Mouse (Mus musculus) brain, embryonic 18.5 days (tissue): ENCODE data around the gene Adarb2.

Source experiments
- DNase-seq: peaks from one replicate; pipeline ENCODE4 v3.0.0-alpha.2; 2012; ENCODE audit warnings: low read depth, low spot score

Adarb2 gene

DNA sequence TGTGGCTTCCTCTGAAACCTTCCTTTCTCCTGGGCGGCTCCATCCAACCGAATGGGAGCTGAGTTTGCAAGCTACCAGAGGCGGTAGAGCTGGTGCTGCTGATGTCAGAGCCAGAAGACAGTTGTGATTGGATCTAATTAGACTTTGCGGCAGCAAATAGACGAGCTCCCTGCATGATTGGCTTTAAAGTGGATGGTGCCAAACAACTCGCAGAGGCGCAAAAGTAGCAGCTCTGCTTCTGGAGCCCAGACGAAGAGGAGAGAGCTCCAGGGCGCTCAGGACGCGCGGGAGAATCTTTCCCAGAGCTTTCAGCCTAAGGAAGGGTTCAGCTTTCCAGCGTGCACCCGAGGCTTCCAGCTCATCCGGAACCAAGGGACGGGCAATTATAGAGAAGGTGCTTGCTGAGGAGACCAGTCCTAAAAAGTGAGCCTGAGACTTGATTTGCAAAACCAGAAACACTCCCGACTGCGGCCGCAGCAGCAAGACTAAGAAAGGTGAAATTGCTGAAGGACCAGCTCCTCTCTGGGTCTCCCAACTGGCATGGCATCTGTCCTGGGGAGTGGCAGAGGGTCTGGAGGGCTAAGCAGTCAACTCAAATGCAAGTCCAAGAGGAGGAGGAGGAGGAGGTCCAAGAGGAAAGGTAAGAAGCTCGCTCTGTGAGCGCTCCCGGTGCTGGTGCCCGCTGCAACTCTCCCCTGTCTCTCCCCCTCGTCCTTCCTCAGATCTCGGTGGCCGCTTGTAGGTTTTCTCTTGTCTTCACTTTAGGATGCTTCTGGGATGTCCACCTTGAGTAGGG, at the start of gene Adarb2:
Gene Adarb2, plus strand, starts transcription at position 186 of the 796 bp plus-strand sequence.
- DNase-seq = peak; percentile 76

GRCm38 (mm10) chr13:8173800-8174199, 28.9 kb upstream of the Adarb2 start:
- peak; percentile 18 for DNase-seq

- DNase-seq = no peak
These were observed 10.7 kb upstream of the Adarb2 start for GRCm38 (mm10) chr13:8191977-8192376.

- DNase-seq = no peak
These were observed 3.3 kb upstream of the Adarb2 start for GRCm38 (mm10) chr13:8199186-8199880.

DNA sequence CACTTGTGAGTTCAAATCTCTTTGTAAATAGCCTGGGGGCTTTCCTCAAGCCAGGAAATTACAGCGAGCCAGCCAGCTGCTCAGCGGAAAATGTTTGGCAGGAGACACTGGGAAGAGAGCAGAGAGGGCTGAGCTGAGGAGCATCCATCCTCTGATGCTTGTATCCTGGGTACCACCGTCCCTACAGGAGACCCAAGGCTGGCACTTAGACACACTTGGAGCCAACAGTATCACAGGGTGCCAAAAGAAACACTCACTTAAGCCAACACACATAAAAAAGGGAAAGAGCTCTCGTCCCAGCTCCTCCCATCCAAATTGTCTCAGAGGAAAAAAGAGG, 779 bp downstream of the Adarb2 start:
- no peak for DNase-seq

- no peak for DNase-seq
These were observed 4.7 kb downstream of the Adarb2 start for GRCm38 (mm10) chr13:8207337-8207736.

- DNase-seq = no peak
These were observed 8.1 kb downstream of the Adarb2 start for GRCm38 (mm10) chr13:8210776-8211175.

DNA sequence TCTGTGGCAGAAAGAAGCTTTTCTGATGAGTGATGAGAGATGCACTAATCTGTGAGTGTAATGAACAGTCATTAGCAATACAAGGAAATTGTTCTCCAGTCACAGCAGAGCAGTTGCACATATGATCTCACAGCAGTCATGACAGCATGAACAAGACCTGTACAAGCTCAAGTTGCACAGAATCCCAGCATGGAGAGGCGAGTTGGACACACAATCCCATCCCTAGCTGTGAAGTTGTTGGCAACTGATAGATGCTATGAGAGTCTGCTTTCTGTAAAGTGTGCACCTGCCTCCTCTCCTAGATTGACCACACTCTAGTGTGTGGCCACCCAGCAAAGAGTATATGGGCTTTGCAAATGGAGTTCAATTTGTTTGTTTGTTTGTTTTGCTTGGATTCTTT, 36.2 kb downstream of the Adarb2 start:
- DNase-seq = no peak

DNA sequence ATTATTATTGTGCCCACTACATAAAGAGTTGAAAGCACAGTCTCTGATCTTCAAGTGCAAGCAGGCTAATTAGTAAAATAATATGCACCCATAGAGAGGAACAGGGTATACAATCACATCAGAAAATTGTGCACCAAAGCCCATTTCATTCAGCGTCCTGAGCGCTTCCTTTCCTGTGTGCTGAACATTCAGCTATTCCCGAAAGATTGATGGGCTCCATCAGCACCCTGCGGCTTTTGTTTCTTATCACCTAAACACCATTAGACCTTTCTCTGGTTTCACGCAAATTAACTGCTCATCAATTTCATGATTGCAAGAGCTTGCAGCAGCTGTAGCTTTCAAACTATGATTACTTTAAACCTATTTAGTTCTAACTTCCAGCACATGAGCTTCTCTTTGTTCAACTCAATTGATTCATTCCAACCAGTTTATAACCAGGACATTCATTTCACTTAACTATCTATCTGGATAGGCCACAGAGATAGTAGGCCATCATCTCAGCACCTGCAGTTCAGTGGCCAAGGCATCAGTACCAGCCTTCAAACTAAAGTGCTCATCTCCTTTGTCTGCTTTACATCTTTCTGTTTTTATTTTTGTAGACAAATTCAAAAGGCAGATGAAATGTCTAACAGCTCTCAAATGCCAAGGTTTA, 45.5 kb downstream of the Adarb2 start:
- no peak for DNase-seq

DNA sequence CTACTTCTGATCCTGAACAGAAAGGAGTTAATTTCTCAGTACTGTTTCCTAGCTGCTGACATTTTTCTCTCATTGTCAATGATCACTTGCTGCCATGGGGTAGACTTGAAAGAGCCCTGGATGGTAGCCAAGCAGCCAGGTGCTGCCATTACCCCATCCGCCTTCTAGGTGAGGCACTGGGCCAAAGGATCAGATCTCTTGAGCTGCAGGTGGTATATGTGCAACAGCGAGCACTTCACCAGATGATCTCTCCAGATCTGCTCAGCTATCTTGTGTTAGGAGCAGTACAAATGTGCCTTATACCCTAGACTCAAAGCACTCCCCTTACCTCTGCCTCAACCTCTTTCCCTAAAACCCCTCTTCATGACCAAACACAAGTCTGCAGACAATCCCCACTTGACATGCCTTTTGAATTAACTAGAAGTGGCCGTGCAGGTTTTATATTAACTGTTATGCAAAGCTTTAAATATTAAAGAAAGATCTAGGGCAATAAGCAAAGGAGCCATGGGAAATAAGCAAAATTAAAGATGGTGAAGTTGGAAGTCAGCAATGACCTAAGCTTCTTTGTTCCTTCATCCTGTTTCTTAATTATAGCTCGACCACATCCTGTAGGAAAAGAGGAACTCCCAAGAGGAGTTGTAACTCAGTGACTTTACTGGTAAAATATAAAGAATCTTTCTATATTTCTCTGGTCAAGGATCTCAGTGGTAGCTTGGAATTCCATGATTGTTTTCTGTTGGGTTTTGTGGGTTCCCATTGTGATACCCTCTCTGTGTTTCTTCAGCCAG, 69.7 kb downstream of the Adarb2 start:
- DNase-seq = no peak

DNA sequence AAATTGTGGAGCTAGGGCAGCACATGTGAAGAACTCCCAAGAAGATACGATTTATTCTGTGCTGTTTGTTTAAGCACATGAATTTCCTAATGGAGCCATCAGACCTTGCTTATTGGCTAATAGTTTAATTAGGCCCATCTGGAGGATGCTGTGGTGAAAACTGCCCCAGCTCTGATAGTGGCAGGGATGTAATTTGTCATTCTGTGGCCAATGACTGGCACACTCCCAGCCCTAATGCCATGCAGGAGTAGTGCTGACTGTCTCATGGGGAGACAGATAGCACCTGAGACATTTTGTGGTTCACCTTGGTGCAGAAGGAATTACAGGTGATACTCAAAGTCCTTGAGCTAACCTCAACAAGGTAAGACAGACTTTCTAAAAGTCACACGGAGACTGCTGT, 80.5 kb downstream of the Adarb2 start:
- no peak for DNase-seq

DNA sequence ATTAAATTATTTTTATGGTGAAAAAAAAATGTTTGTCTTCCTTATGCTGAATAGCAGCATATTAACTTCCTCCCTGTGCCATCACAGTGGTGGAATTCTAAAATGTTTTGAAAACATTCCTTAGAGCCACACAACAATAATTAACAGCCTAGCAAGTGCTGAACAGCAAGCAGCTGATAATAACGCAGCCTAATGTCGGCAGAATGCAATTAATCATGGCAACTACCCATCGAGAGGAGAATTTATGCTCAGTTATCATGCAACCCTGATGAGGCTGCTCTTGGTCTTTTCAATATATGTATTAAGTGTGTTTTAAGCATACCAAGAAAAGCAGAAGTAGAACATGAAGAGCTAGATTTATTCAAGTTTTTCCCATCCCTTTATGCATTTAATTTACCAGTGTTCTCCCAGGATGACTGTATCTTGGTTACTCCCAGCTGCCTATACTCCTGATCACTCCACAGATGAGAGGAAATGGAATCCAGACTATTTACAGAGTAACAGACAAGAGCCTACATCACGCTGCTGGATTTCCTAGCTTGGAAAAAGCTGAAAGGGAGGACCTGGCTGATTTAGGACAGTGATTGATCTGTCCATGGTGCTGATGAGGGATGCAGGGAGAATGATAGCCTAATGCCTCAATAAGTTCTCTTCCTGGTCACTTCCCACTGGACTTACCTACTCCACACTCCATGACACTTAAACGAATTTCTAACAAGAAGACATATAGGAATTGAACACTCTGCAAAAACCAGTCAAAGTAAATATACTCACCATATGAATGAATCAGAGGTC, 113.9 kb downstream of the Adarb2 start:
- DNase-seq = no peak

DNA sequence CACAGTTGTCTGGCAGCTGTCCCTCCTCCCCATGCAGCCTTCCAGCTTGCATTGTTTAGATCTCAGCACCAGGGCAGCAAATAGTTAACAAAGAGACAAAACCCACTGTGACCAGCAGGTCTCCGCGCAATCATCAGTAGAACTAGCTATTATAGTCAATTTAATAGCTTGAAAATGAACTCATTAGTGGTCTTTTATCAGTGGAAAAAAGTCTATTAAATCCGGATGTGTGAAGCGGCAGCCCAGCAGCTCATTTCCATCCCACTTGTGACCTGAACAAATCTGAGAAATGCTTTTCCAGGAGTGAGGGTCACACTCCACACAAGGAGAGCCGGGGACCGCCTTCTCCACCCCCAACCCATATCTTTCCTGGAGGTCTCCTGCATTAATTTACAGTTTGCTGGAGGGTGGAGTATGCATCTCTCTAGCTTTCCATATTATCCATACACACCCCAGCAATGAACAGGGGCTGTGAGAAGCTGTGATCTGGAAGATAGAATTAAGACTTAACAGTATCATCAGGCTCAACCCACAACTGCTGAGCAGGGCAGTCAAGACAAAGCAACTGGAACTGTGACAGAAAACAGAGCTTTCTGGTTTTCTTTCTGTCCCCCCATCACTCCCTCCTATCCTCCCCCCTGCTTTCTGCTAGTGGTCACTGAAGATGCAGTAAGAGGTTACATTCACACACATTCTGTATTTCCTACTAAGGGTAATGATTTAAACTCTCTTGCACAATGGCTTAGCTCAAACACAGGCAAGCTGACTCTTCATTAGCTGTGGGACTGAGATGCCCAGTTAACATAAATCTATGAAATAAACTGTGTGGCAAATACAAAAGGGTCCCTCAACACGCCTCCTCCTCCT, 131.2 kb downstream of the Adarb2 start:
- no peak for DNase-seq

DNA sequence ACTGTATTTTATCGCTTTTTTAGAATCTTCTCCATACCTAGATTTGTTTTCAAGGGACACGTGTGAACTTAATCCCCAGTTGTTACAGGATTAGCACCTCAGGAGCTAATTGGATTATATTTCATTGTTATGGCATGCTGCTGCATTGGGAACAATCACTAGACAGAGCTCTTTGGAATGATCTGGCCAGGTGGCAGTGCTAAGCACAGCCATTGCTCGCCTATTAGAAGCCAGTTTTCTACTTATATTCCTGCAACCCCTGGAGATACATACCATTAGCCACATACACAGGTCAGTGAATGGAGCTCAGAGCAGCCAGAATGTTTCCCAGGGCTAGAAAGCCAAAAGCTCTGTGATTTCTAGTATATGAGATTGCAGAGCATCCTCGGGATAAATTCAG, 131.9 kb downstream of the Adarb2 start:
- no peak for DNase-seq

DNA sequence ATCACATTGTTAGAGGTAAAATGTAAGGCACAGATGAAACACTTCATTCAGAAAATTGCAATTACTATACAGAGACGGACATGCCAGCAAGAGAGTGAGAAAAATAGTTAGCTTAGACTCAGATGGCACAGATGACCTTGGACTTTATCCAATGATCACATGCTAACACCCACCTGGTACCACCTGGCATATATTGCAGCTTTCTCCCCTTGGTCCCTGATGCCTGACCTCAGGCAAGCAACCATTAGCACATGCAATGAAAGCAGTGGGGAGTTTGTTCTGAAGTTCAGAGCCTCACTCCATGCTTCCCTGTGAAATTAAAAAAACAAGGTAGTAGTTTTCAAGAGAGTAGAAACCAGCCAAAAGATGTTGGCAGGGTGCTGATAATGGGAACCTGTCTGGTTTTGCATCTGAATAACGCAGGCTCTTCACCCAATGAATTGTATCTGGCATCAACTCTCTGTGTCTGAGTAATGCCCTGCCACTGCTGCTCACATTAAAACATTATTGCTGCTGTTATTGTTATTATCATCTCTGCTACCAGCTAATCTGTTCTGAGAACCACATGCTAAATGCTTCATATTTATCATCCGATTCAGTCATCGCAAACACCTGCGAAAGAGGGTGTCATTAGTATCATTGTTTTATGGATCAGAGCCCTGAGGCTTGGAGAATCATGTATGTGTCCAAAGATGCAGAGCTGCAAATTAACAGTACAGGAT, 138.6 kb downstream of the Adarb2 start:
- no peak for DNase-seq

GRCm38 (mm10) chr13:8347147-8347546, 144.5 kb downstream of the Adarb2 start:
- DNase-seq = no peak

GRCm38 (mm10) chr13:8352341-8352740, 149.7 kb downstream of the Adarb2 start:
- no peak for DNase-seq

- no peak for DNase-seq
These were observed 150.3 kb downstream of the Adarb2 start for GRCm38 (mm10) chr13:8352952-8353351.

- DNase-seq = no peak
These were observed 162.9 kb downstream of the Adarb2 start for GRCm38 (mm10) chr13:8365523-8365922.
